Mouse (Mus musculus): ENCODE data around the gene Slc13a1. TPM values are rescaled to one million over a fixed set of nuclear protein-coding genes. Genes with fewer than 3 reads are reported as not detected.

The Slc13a1 gene
- polyA plus RNA-seq, 1 experiment from 2014 or later = 7.9 TPM

DNA sequence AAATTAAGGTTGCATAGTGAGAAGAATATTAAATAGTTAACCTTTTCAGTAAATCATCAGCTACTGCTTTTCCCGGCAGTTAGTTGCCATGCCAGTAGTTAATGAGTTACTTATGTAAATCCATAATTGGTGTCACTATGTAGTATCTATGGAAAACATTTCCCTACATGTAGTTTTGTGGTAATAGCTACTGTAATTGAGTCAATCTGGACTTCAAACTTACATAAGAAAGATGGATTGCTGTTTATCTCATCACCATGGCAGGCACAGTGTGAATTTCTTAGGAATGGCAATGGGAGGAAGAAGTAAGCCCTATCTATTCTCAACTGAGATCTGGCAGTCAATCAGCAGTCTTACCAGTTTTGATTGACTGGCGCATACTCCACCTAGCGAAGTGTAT lies 15.5 kb upstream of the Slc13a1 start:
- Histone ChIP-seq H3K9me3 (replicated peaks; ENCODE audit: low read length) (no peaks in the 10 kb centered on the region), H3K4me2 (ENCODE audit: low read length) (no peak overlapping the region)
- 78% methylated on average over 3 of the region's 3 CpGs for WGBS

DNA sequence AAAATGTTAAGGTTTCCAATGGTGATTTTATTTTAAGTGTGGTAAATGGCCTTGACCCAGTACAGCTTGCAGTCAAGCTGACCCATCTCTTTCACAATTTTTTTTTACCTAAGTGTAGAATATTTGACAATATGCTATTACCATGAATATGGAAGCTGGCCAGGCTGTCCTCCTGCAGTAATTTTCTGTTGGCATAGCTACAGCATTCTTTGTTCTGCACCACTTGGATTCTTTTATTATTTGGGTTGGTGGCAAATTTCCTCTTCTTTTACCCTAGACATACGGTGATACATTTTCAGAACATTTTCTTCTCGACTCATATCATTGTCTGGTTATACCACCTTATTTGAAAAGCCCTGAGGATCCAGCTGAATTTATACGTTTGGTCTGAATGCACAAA lies 7.5 kb upstream of the Slc13a1 start:
- H3K4me1 ChIP-seq (replicated peaks; ENCODE audit: insufficient read depth, low read length) = no peaks in the 10 kb centered on the region
- H3K9me3 ChIP-seq (replicated peaks; ENCODE audit: low read length) = no peaks in the 10 kb centered on the region
- H3K9ac ChIP-seq (ENCODE audit: low read depth, low read length) = no peak overlapping the region
- H3K27me3 ChIP-seq (ENCODE audit: insufficient read depth, low read length) = no peaks in the 10 kb centered on the region
- H3K36me3 ChIP-seq (ENCODE audit: insufficient read depth, low read length) = no peaks in the 10 kb centered on the region
- H3K4me2 ChIP-seq (ENCODE audit: low read length) = no peak overlapping the region
- no peak for TF ChIP-seq CTCF (IDR thresholded peaks at IDR 0.05; ENCODE audit: low read depth)
- WGBS = 85% methylated on average over 3 of the region's 3 CpGs
- no peak for ATAC-seq (replicated peaks; ENCODE audit: low FRiP score, low read depth)
- H3K27ac ChIP-seq = no peak overlapping the region
- no peak overlapping the region for H3K4me3 ChIP-seq (replicated peaks; ENCODE audit: low read depth, low read length)
- no peak for DNase-seq (ENCODE audit: low spot score)

More for the DNA sequence above, 15.5 kb upstream of the Slc13a1 start:
- Histone ChIP-seq H3K27me3 (ENCODE audit: insufficient read depth, low read length) (no peaks in the 10 kb centered on the region), H3K36me3 (ENCODE audit: insufficient read depth, low read length) (no peaks in the 10 kb centered on the region), H3K4me3 (replicated peaks; ENCODE audit: low read depth, low read length) (no peak overlapping the region), H3K4me1 (replicated peaks; ENCODE audit: insufficient read depth, low read length) (no peaks in the 10 kb centered on the region), H3K9ac (ENCODE audit: low read depth, low read length) (no peak overlapping the region), H3K27ac (no peak overlapping the region)
- ATAC-seq (replicated peaks; ENCODE audit: low FRiP score, low read depth) (peak; percentile 13; the same call in 1 of the 2 replicates), DNase-seq (ENCODE audit: low spot score) (no peak)
- no peak for TF ChIP-seq CTCF (IDR thresholded peaks at IDR 0.05; ENCODE audit: low read depth)

DNA sequence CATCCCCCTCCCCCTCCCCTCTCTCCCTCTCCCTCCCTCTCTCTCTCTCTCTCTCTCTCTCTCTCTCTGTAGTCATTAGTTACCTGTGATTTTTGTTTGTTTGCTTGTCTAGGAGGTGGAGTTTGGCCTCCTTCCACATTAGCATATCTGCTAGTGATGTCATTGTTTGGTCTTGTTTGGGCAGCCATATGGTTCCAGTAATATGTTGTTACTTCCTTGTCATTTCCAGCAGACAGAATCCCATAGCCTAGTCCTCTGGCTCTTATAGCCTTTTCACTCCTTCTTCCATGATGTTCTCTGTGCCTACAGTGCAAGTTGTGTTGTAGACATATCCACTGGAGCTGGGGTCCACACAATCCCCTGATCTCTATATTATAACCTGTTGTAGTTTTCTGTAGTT lies 6.1 kb upstream of the Slc13a1 start:
- Histone ChIP-seq H3K4me1 (replicated peaks; ENCODE audit: insufficient read depth, low read length) (no peaks in the 10 kb centered on the region), H3K27me3 (ENCODE audit: insufficient read depth, low read length) (no peaks in the 10 kb centered on the region), H3K36me3 (ENCODE audit: insufficient read depth, low read length) (no peaks in the 10 kb centered on the region), H3K9ac (ENCODE audit: low read depth, low read length) (no peak overlapping the region), H3K9me3 (replicated peaks; ENCODE audit: low read length) (no peaks in the 10 kb centered on the region), H3K4me2 (ENCODE audit: low read length) (no peak overlapping the region), H3K4me3 (replicated peaks; ENCODE audit: low read depth, low read length) (no peak overlapping the region), H3K27ac (no peak overlapping the region)
- TF ChIP-seq CTCF (IDR thresholded peaks at IDR 0.05; ENCODE audit: low read depth) = no peak
- ATAC-seq (replicated peaks; ENCODE audit: low FRiP score, low read depth) (no peak), DNase-seq (ENCODE audit: low spot score) (no peak)

DNA sequence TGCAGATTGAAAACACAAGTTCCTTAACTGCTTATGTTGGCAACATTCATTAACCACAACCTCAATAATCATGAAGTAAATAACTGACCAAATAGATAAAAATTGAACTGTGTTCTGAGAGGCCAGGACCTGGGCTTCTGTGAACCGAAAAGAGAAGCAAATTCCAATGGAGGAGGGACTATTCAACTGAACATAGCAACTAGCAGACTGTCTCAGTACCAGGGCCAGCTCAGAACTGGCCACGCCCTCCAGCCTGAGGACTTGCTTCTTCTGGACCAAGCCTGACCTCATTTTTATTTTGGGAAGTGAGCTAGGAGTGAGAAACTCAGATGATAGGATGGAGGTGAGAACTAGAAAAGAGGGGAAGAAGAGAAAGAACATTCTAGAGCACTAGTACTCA lies 4.8 kb upstream of the Slc13a1 start:
- no peaks in the 10 kb centered on the region for H3K27me3 ChIP-seq (ENCODE audit: insufficient read depth, low read length)
- H3K4me3 ChIP-seq (replicated peaks; ENCODE audit: low read depth, low read length) = no peak overlapping the region
- H3K4me2 ChIP-seq (ENCODE audit: low read length) = no peak overlapping the region
- TF ChIP-seq CTCF (IDR thresholded peaks at IDR 0.05; ENCODE audit: low read depth) = no peak
- H3K9ac ChIP-seq (ENCODE audit: low read depth, low read length) = no peak overlapping the region
- H3K4me1 ChIP-seq (replicated peaks; ENCODE audit: insufficient read depth, low read length) = no peaks in the 10 kb centered on the region
- peak; percentile 46 for DNase-seq (ENCODE audit: low spot score)
- WGBS = 50% methylated on average over 2 of the region's 2 CpGs
- H3K27ac ChIP-seq = no peak overlapping the region
- peak; percentile 75 for ATAC-seq (replicated peaks; ENCODE audit: low FRiP score, low read depth)
- no peaks in the 10 kb centered on the region for H3K36me3 ChIP-seq (ENCODE audit: insufficient read depth, low read length)
- H3K9me3 ChIP-seq (replicated peaks; ENCODE audit: low read length) = no peaks in the 10 kb centered on the region

DNA sequence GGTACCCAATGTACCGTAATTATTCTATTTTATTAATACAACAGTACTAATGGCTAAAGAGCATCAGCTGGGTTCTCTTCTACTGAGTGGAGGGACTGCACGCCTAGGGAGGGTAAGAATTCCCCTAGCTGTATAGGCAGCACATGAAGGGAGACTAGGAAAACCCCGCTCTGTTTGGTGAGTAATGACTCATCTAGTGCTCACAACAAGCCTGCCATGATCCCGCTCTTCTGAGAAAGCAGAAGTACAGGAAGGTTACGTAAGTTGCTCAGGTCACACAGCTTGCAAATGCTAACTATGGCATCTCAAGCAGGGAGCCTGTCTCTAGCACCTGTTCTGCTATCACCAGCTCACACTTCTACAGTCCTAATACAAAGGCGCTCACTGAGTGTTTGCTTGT lies 1.1 kb downstream of the Slc13a1 start:
- H3K4me3 ChIP-seq (replicated peaks; ENCODE audit: low read depth, low read length) = no peak overlapping the region
- no peaks in the 10 kb centered on the region for H3K36me3 ChIP-seq (ENCODE audit: insufficient read depth, low read length)
- no peak overlapping the region for H3K9ac ChIP-seq (ENCODE audit: low read depth, low read length)
- H3K9me3 ChIP-seq (replicated peaks; ENCODE audit: low read length) = no peaks in the 10 kb centered on the region
- WGBS = 88% methylated on average over 6 of the region's 6 CpGs
- H3K27ac ChIP-seq = no peak overlapping the region
- no peaks in the 10 kb centered on the region for H3K4me1 ChIP-seq (replicated peaks; ENCODE audit: insufficient read depth, low read length)
- no peak for ATAC-seq (replicated peaks; ENCODE audit: low FRiP score, low read depth)
- no peak for TF ChIP-seq CTCF (IDR thresholded peaks at IDR 0.05; ENCODE audit: low read depth)
- no peaks in the 10 kb centered on the region for H3K27me3 ChIP-seq (ENCODE audit: insufficient read depth, low read length)
- no peak for DNase-seq (ENCODE audit: low spot score)
- no peak overlapping the region for H3K4me2 ChIP-seq (ENCODE audit: low read length)

DNA sequence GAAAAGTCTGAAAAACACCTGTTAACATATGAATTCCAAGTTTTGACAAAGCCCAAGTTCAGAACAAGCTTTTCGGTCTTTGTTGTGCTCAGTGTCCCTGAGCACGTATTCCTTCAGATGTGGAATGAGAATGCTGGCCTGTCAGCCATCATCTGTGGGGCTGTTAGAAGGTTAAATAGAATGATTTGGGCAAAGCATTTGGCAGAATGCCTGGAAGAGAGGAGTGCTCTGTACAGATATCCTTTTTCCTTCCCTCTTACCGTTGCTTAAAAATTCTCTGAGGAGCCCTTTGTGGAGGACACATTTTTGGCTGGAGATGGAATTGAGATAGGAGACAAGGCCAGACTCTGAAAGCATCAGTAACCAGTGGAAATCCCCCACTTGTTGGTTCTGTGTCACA lies 2.6 kb downstream of the Slc13a1 start:
- DNase-seq (ENCODE audit: low spot score) (no peak), ATAC-seq (replicated peaks; ENCODE audit: low FRiP score, low read depth) (no peak)
- no peaks in the 10 kb centered on the region for H3K36me3 ChIP-seq (ENCODE audit: insufficient read depth, low read length)
- no peak for TF ChIP-seq CTCF (IDR thresholded peaks at IDR 0.05; ENCODE audit: low read depth)
- H3K9ac ChIP-seq (ENCODE audit: low read depth, low read length) = no peak overlapping the region
- 50% methylated on average over 3 of the region's 3 CpGs for WGBS
- H3K27me3 ChIP-seq (ENCODE audit: insufficient read depth, low read length) = no peaks in the 10 kb centered on the region
- no peaks in the 10 kb centered on the region for H3K9me3 ChIP-seq (replicated peaks; ENCODE audit: low read length)
- no peak overlapping the region for H3K4me2 ChIP-seq (ENCODE audit: low read length)
- H3K4me3 ChIP-seq (replicated peaks; ENCODE audit: low read depth, low read length) = no peak overlapping the region
- H3K4me1 ChIP-seq (replicated peaks; ENCODE audit: insufficient read depth, low read length) = no peaks in the 10 kb centered on the region
- H3K27ac ChIP-seq = no peak overlapping the region

DNA sequence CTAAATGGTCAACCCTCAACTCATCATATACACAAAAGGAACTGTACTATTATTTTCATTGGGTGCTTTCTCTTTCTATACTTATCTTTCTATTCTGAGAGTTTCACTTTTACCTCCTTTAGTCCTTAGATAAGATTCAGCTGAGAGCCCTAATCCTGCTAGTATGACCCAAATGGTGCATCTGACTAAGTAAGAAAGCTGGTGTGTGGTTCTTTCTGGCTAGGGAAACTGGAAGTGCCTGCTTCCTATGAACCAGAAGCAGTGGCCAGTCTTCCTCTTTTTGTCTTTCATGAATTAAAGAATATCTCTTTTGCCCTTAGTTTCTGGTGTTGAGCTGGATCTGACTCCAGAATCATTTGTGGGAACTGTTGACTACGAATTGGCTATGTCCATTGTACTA lies 8.1 kb downstream of the Slc13a1 start:
- Histone ChIP-seq H3K27me3 (ENCODE audit: insufficient read depth, low read length) (no peaks in the 10 kb centered on the region), H3K36me3 (ENCODE audit: insufficient read depth, low read length) (no peaks in the 10 kb centered on the region), H3K9ac (ENCODE audit: low read depth, low read length) (no peak overlapping the region), H3K4me3 (replicated peaks; ENCODE audit: low read depth, low read length) (no peak overlapping the region), H3K4me1 (replicated peaks; ENCODE audit: insufficient read depth, low read length) (no peaks in the 10 kb centered on the region), H3K9me3 (replicated peaks; ENCODE audit: low read length) (no peaks in the 10 kb centered on the region), H3K27ac (no peak overlapping the region), H3K4me2 (ENCODE audit: low read length) (no peak overlapping the region)
- WGBS = 81% methylated on average over 1 of the region's 1 CpGs
- no peak for DNase-seq (ENCODE audit: low spot score)
- TF ChIP-seq CTCF (IDR thresholded peaks at IDR 0.05; ENCODE audit: low read depth) = no peak
- no peak for ATAC-seq (replicated peaks; ENCODE audit: low FRiP score, low read depth)

Measured in kidney, postnatal 0 days (tissue).